Comparison of ENCODE assay signal across 15 mouse cellular contexts in the genomic region with DNA sequence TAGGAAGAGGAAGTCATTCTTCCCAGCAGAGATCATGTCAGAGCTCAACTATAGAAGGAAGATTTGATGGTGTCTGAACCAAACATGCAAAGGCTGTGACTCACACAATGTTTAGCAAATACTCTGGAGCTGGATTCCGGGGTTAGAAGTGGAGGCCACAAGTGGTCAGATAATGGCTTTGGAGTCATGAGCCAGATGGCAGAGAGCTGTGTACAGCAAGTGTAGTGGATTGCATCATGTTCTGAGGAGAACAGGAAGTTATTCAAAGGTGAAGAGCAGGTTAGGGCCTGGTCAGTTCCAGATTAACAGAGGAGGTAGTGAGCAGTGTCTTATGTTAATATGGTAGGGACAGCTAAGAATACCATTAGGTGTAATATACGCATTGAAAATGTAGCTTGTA. TPM values are rescaled to one million over a fixed set of nuclear protein-coding genes. Genes with fewer than 3 reads are reported as not detected.
A peak's percentile ranks its signal among the peaks of the same experiment; 100 is the strongest.
DNase-seq lines count a peak whose midpoint lies in the region; ATAC-seq and TF ChIP-seq lines count a peak whose summit lies in the region.
"Had no signal": no experiment of that assay in that cellular context is flagged by ENCODE, and none has a peak within 500 bp of the region (broad histone marks: within the 10 kb centered on the region; RNA-seq: fewer than 3 reads in every experiment).

No protein-coding gene starts in this region.

- H3K27me3 ChIP-seq in lung, postnatal 0 days (replicated peaks; ENCODE audit: insufficient read depth, low read length), result no peaks in the 10 kb centered on the region
- no peaks in the 10 kb centered on the region for H3K27me3 ChIP-seq in stomach, postnatal 0 days (ENCODE audit: control insufficient read depth, insufficient read depth, low read length)
- H3K27me3 ChIP-seq: limb, embryonic 12.5 days; lung, embryonic 15.5 days; neural tube, embryonic 13.5 days had no signal

- no peak overlapping the region for H3K4me3 ChIP-seq in lung, postnatal 0 days (ENCODE audit: low read depth, low read length)
- H3K4me3 ChIP-seq in stomach, postnatal 0 days (ENCODE audit: low read depth, low read length), result no peak overlapping the region
- H3K4me3 ChIP-seq: limb, embryonic 12.5 days; lung, embryonic 15.5 days; neural tube, embryonic 13.5 days had no signal

- H3K9ac ChIP-seq in lung, postnatal 0 days (replicated peaks; ENCODE audit: low read depth), result no peak overlapping the region
- H3K9ac ChIP-seq in stomach, postnatal 0 days (ENCODE audit: low read length), result no peak overlapping the region
- H3K9ac ChIP-seq: limb, embryonic 12.5 days; lung, embryonic 15.5 days; neural tube, embryonic 13.5 days had no signal

- no peak overlapping the region for H3K4me2 ChIP-seq in lung, postnatal 0 days (replicated peaks; ENCODE audit: low read depth, low read length)
- no peak overlapping the region for H3K4me2 ChIP-seq in stomach, postnatal 0 days (replicated peaks; ENCODE audit: low read depth)
- H3K4me2 ChIP-seq: limb, embryonic 12.5 days; lung, embryonic 15.5 days; neural tube, embryonic 13.5 days had no signal

- peak overlapping the region; percentile 62; the same call in 1 of the 2 replicates for H3K27ac ChIP-seq in lung, postnatal 0 days (ENCODE audit: low read length)
- H3K27ac ChIP-seq in stomach, postnatal 0 days (replicated peaks), result no peak overlapping the region
- H3K27ac ChIP-seq: kidney, postnatal 0 days; limb, embryonic 12.5 days; lung, embryonic 15.5 days; neural tube, embryonic 13.5 days had no signal

- no peaks in the 10 kb centered on the region for H3K9me3 ChIP-seq in lung, postnatal 0 days (ENCODE audit: low read length)
- no peaks in the 10 kb centered on the region for H3K9me3 ChIP-seq in stomach, postnatal 0 days (ENCODE audit: control insufficient read depth, low read length)
- H3K9me3 ChIP-seq: limb, embryonic 12.5 days; lung, embryonic 15.5 days; neural tube, embryonic 13.5 days had no signal

- peak; percentile 25 for DNase-seq in adrenal gland, adult 2 months
- no peak for DNase-seq in adrenal gland, postnatal 10 days
- peak; percentile 31 for DNase-seq in ovary, adult 18-20 months (ENCODE audit: low spot score)
- DNase-seq in ovary, postnatal 10 days (ENCODE audit: low spot score), result no peak
- DNase-seq in lung, postnatal 0 days (ENCODE audit: low spot score), result peak; percentile 93
- DNase-seq in stomach, postnatal 0 days (ENCODE audit: low spot score), result no peak
- no peak for DNase-seq in layer of hippocampus, postnatal 10 days (ENCODE audit: low spot score in 2 of 2)
- DNase-seq in gastrocnemius, postnatal 25 days, result no peak
- DNase-seq: cerebellum, adult 2 months; layer of hippocampus, adult 9-11 months had no signal

- WGBS in lung, postnatal 0 days, result 63% methylated on average over 2 of the region's 2 CpGs
- 88% methylated on average over 2 of the region's 2 CpGs for WGBS in stomach, postnatal 0 days

- TF ChIP-seq CTCF in lung, postnatal 0 days (IDR thresholded peaks at IDR 0.05), result no peak
- no peak for TF ChIP-seq CTCF in stomach, postnatal 0 days (IDR thresholded peaks at IDR 0.05; ENCODE audit: low read depth)

- H3K36me3 ChIP-seq in lung, postnatal 0 days (ENCODE audit: insufficient read depth, low read length), result peaks cover 32% of the 10 kb centered on the region; the same call in 1 of the 2 replicates
- peaks cover 3% of the 10 kb centered on the region for H3K36me3 ChIP-seq in stomach, postnatal 0 days (ENCODE audit: control insufficient read depth, insufficient read depth, low read length)

- TF ChIP-seq EP300 in lung, postnatal 0 days (IDR thresholded peaks at IDR 0.05), result peak; percentile 97
- TF ChIP-seq EP300 in stomach, postnatal 0 days (optimal IDR thresholded peaks at IDR 0.05), result no peak

- ATAC-seq in lung, postnatal 0 days, result peak; percentile 98
- peak; percentile 67; the same call in 1 of the 2 replicates for ATAC-seq in stomach, postnatal 0 days (ENCODE audit: low FRiP score, low TSS enrichment)
- ATAC-seq: forebrain, embryonic 14.5 days had no signal

- H3K4me1 ChIP-seq in lung, postnatal 0 days (ENCODE audit: insufficient read depth, low read depth, low read length), result no peaks in the 10 kb centered on the region
- H3K4me1 ChIP-seq in stomach, postnatal 0 days (replicated peaks; ENCODE audit: control insufficient read depth, insufficient read depth), result no peaks in the 10 kb centered on the region
- H3K4me1 ChIP-seq: limb, embryonic 12.5 days; lung, embryonic 15.5 days; neural tube, embryonic 13.5 days had no signal

RNA-seq across cellular contexts. Expression of gene Nucb2, which starts 20.4 kb away (rescaled TPM):
- total RNA-seq in adrenal gland, adult 2 months (2021), result 10 to 100 TPM; 19.3 to 32.9 TPM
- polyA plus RNA-seq in adrenal gland, adult 2 months (2012; rRNA removed), result 0.32 and 0.45 TPM in 2 replicates
- 10 to 100 TPM; 24.9 to 25.0 TPM for total RNA-seq in adrenal gland, postnatal 10 days (2021)
- polyA plus RNA-seq in lung, postnatal 0 days (2015; fragmentation: Nextera tagmentation; extraction: Ambion mirVana), result 40.3 and 49.9 TPM in 2 replicates
- polyA plus RNA-seq in stomach, postnatal 0 days (2015; fragmentation: Nextera tagmentation; extraction: Ambion mirVana), result 45.5 and 46.2 TPM in 2 replicates
- total RNA-seq in layer of hippocampus, postnatal 10 days (2021), result 10 to 100 TPM; 33.2 to 33.3 TPM
- total RNA-seq in gastrocnemius, postnatal 25 days (2021), result 1 to 10 TPM; 6.2 to 9.2 TPM

Comparison
In these comparisons a context has a peak if more than half of its experiments do, and no peak if none do; other contexts are left out.
1. DNase-seq: peak in adrenal gland, adult 2 months (single experiment), ovary, adult 18-20 months (single experiment) and lung, postnatal 0 days (single experiment); none in adrenal gland, postnatal 10 days (single experiment), ovary, postnatal 10 days (single experiment), stomach, postnatal 0 days (single experiment), layer of hippocampus, postnatal 10 days (0 of 2) and gastrocnemius, postnatal 25 days (single experiment).